Mouse (Mus musculus) midbrain, embryonic 14.5 days (tissue): ENCODE data around the gene Hoxb9. TPM values are rescaled to one million over a fixed set of nuclear protein-coding genes. Genes with fewer than 3 reads are reported as not detected.

ENCODE experiments used
- ATAC-seq: fragments of 200-750 bp; cut with Nextera tagmentation; 2 replicates; pipeline ENCODE4 v1.8.0; 2017; ENCODE audit warnings: moderate number of reproducible peaks, moderate library complexity; ENCODE audit not compliant: low FRiP score, low TSS enrichment
- DNase-seq: peaks from one replicate; pipeline ENCODE4 v3.0.0-alpha.2; 2015
- H3K27ac ChIP-seq: fragments of 300-500 bp; sonication (generic); replicated peaks from 2 replicates; pipeline ENCODE4 v1.5.1; 2014; ENCODE audit warnings: mild to moderate bottlenecking, low read depth, low read length, moderate library complexity
- H3K27me3 ChIP-seq: fragments of 300-500 bp; sonication (generic); 2 replicates; pipeline ENCODE4 v1.6.1; 2014; ENCODE audit warnings: low read length, control low read depth, mixed read lengths; ENCODE audit not compliant: control insufficient read depth, insufficient read depth
- H3K36me3 ChIP-seq: fragments of 300-500 bp; sonication (generic); 2 replicates; pipeline ENCODE4 v1.6.1; 2014; ENCODE audit warnings: low read length, control low read depth; ENCODE audit not compliant: control insufficient read depth, insufficient read depth
- H3K4me1 ChIP-seq: fragments of 300-500 bp; sonication (generic); 2 replicates; pipeline ENCODE4 v1.6.1; 2014; ENCODE audit warnings: mild to moderate bottlenecking, antibody characterized with exemption, low read length, control low read depth; ENCODE audit not compliant: control insufficient read depth, insufficient read depth
- H3K4me2 ChIP-seq: fragments of 300-500 bp; sonication (generic); 2 replicates; pipeline ENCODE4 v1.6.1; 2014; ENCODE audit warnings: mild to moderate bottlenecking, low read length, moderate library complexity
- H3K4me3 ChIP-seq: fragments of 300-500 bp; sonication (generic); replicated peaks from 2 replicates; pipeline ENCODE4 v1.5.1; 2014; ENCODE audit warnings: low read depth, low read length
- H3K9ac ChIP-seq: fragments of 300-500 bp; sonication (generic); replicated peaks from 2 replicates; pipeline ENCODE4 v1.6.1; 2014; ENCODE audit warnings: mild to moderate bottlenecking, low read length, moderate library complexity
- H3K9me3 ChIP-seq: fragments of 300-500 bp; sonication (generic); 2 replicates; pipeline ENCODE4 v1.6.1; 2016; ENCODE audit warnings: low read length, control low read depth, mixed read lengths; ENCODE audit not compliant: control insufficient read depth
- WGBS: fragments of 180-500 bp; shearing (Covaris S2); extraction: QIAGEN DNeasy Blood & Tissue Kit; methylation state at CpG from one replicate; pipeline ENCODE4 v1.1.7; 2014; 5-methylcytosine and 5-hydroxymethylcytosine counted together
- polyA plus RNA-seq: library from polyadenylated mRNA; unstranded; fragments of >200 nt; fragmentation: Nextera tagmentation; extraction: Ambion mirVana; gene quantifications from 2 replicates; pipeline ENCODE4 v1.2.1, GENCODE M21; 2014

Hoxb9 gene
- polyA plus RNA-seq, 1 experiment from 2014 or later, result not detected

DNA sequence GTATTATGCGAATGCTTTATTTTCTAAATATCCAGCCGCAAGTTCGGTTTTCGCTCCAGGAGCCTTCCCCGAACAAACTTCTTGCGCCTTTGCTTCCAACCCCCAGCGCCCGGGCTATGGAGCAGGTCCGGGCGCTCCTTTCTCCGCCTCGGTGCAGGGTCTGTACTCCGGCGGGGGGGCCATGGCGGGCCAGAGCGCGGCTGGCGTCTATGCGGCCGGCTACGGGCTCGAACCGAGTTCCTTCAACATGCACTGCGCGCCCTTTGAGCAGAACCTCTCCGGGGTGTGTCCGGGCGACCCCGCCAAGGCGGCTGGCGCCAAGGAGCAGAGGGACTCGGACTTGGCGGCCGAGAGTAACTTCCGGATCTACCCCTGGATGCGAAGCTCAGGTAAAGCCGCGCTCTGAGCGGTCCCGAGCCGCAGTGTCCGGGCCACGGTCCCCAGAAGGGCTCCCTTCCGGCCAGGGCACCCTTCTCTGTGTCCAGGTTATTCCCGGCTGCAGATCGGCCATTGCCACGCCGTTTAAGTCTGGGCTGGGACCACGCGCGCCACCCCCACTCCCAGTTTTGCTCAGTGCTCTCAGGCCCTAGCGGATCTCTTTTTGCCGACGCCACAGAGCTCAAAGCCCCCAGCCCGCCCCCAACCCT lies 15.6 kb downstream of the Hoxb9 start:
- no peaks in the 10 kb centered on the region for H3K9me3 ChIP-seq
- DNase-seq (no peak), ATAC-seq (no peak)
- 0 out of 2 replicates have a peak, but pooled peaks cover 2% of the 10 kb centered on the region for H3K4me1 ChIP-seq
- H3K36me3 ChIP-seq, result no peaks in the 10 kb centered on the region
- no peak overlapping the region for H3K27ac ChIP-seq
- no peak overlapping the region for H3K4me3 ChIP-seq
- 1% methylated on average over 55 of the region's 55 CpGs for WGBS
- peaks cover 97% of the 10 kb centered on the region for H3K27me3 ChIP-seq
- no peak overlapping the region for H3K9ac ChIP-seq
- no peak overlapping the region for H3K4me2 ChIP-seq

DNA sequence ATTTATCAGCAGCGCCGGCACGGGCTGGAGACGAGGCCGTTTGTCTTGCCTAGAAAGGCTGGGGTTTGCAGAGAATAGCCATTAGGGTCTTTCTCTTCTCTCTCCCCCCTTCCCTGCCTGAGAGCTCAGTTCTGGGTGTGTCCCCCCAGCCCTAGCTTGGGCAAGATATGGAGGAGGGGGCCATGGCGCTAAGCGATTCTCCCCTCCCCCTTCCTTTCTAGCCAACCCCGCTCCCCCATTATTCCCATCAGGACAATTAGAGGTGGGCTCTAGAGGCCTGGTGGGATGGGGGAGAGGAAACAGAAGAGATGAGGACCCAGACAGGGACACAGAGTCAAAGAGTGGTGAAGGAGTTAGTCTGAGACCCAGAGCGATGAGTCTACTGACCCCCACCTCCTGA lies 16.2 kb downstream of the Hoxb9 start:
- Histone ChIP-seq H3K27me3 (peaks cover 97% of the 10 kb centered on the region), H3K4me2 (no peak overlapping the region), H3K9me3 (no peaks in the 10 kb centered on the region), H3K27ac (no peak overlapping the region), H3K9ac (no peak overlapping the region), H3K36me3 (no peaks in the 10 kb centered on the region), H3K4me3 (no peak overlapping the region), H3K4me1 (0 out of 2 replicates have a peak, but pooled peaks cover 2% of the 10 kb centered on the region)
- under 1% methylated on average over 9 of the region's 9 CpGs for WGBS
- DNase-seq (no peak), ATAC-seq (no peak)

GRCm38 (mm10) chr11:96288455-96289221 lies 17.4 kb downstream of the Hoxb9 start:
- H3K36me3 ChIP-seq, result no peaks in the 10 kb centered on the region
- ATAC-seq, result no peak
- no peak overlapping the region for H3K4me2 ChIP-seq
- H3K4me3 ChIP-seq, result no peak overlapping the region
- no peak overlapping the region for H3K27ac ChIP-seq
- 0 out of 2 replicates have a peak, but pooled peaks cover 2% of the 10 kb centered on the region for H3K4me1 ChIP-seq
- WGBS, result 14% methylated on average over 1 of the region's 1 CpGs
- no peak overlapping the region for H3K9ac ChIP-seq
- DNase-seq, result no peak
- peaks cover 97% of the 10 kb centered on the region for H3K27me3 ChIP-seq
- no peaks in the 10 kb centered on the region for H3K9me3 ChIP-seq

DNA sequence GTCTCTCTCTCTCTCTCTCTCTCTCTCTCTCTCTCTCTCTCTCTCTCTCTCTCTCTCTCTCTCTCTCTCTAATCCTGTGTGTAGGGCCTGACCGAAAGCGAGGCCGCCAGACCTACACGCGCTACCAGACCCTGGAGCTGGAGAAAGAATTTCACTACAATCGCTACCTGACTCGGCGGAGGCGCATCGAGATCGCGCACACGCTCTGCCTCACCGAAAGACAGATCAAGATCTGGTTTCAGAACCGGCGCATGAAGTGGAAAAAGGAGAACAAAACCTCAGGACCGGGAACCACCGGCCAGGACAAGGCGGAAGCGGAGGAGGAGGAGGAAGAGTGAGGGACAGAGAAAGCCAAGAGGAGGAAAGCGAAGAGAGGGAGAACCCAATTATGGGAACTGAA lies 18.0 kb downstream of the Hoxb9 start:
- Histone ChIP-seq H3K36me3 (no peaks in the 10 kb centered on the region), H3K4me3 (no peak overlapping the region), H3K4me1 (0 out of 2 replicates have a peak, but pooled peaks cover 2% of the 10 kb centered on the region), H3K27me3 (peaks cover 97% of the 10 kb centered on the region), H3K9me3 (no peaks in the 10 kb centered on the region), H3K27ac (no peak overlapping the region), H3K9ac (no peak overlapping the region), H3K4me2 (no peak overlapping the region)
- no peak for DNase-seq
- WGBS, result 1% methylated on average over 21 of the region's 21 CpGs
- ATAC-seq, result no peak

GRCm38 (mm10) chr11:96289837-96290236 lies 18.6 kb downstream of the Hoxb9 start:
- DNase-seq (no peak), ATAC-seq (no peak)
- Histone ChIP-seq H3K27ac (no peak overlapping the region), H3K4me1 (no peaks in the 10 kb centered on the region), H3K9ac (no peak overlapping the region), H3K9me3 (no peaks in the 10 kb centered on the region), H3K27me3 (peaks cover 97% of the 10 kb centered on the region), H3K36me3 (no peaks in the 10 kb centered on the region), H3K4me3 (no peak overlapping the region), H3K4me2 (no peak overlapping the region)
- WGBS, result 6% methylated on average over 6 of the region's 6 CpGs

- ATAC-seq (no peak), DNase-seq (no peak)
- Histone ChIP-seq H3K36me3 (no peaks in the 10 kb centered on the region), H3K9ac (no peak overlapping the region), H3K4me1 (no peaks in the 10 kb centered on the region), H3K4me3 (no peak overlapping the region), H3K27ac (no peak overlapping the region), H3K4me2 (no peak overlapping the region), H3K9me3 (no peaks in the 10 kb centered on the region), H3K27me3 (peaks cover 97% of the 10 kb centered on the region)
- 3% methylated on average over 17 of the region's 17 CpGs for WGBS
Observed at GRCm38 (mm10) chr11:96290705-96291355, 19.6 kb downstream of the Hoxb9 start.

GRCm38 (mm10) chr11:96291681-96292564 lies 20.7 kb downstream of the Hoxb9 start, which contains the start of gene Hoxb6:
TSS of gene Hoxb6 (plus strand) at chr11:96292476.
- no peaks in the 10 kb centered on the region for H3K4me1 ChIP-seq
- H3K9me3 ChIP-seq, result no peaks in the 10 kb centered on the region
- DNase-seq, result no peak
- no peak within 1 kb of the TSS for H3K9ac ChIP-seq
- no peak for ATAC-seq
- no peaks in the 10 kb centered on the region for H3K36me3 ChIP-seq
- H3K4me2 ChIP-seq, result no peak within 1 kb of the TSS
- H3K27me3 ChIP-seq, result peaks cover 97% of the 10 kb centered on the region
- no peak within 1 kb of the TSS for H3K27ac ChIP-seq
- H3K4me3 ChIP-seq, result no peak within 1 kb of the TSS
- WGBS, result 1% methylated on average over 22 of the region's 22 CpGs

GRCm38 (mm10) chr11:96292565-96293301 lies 21.5 kb downstream of the Hoxb9 start:
- Histone ChIP-seq H3K9me3 (no peaks in the 10 kb centered on the region), H3K4me3 (no peak overlapping the region), H3K27ac (no peak overlapping the region), H3K4me2 (no peak overlapping the region), H3K4me1 (no peaks in the 10 kb centered on the region), H3K27me3 (peaks cover 97% of the 10 kb centered on the region), H3K9ac (no peak overlapping the region), H3K36me3 (no peaks in the 10 kb centered on the region)
- no peak for DNase-seq
- under 1% methylated on average over 12 of the region's 12 CpGs for WGBS
- ATAC-seq, result no peak
